Mouse (Mus musculus) left cerebral cortex, postnatal 10 days (tissue): ENCODE data around the gene Dmpk. TPM values are rescaled to one million over a fixed set of nuclear protein-coding genes. Genes with fewer than 3 reads are reported as not detected.
A peak's percentile ranks its signal among the peaks of the same experiment; 100 is the strongest.
"Not testable (repeated sequence)": the region's sequence is repeated elsewhere in the genome, so short reads cannot be mapped to it uniquely, and the experiment has no call there.

ENCODE experiments used
- DNase-seq, 2 experiments: peaks; one replicate each; pipeline ENCODE4 v3.0.0; 2021 to 2022; ENCODE audit warnings: low spot score in 2 of 2, mixed read lengths in 1 of 2; ENCODE audit errors: extremely low spot score in 1 of 2
- intact Hi-C: fragments of 180-260 bp; cut with DNase I; formaldehyde crosslinking; loops from one replicate; pipeline ENCODE4 v1.15.1; 2025
- total RNA-seq, 2 experiments: library from RNA; stranded (reverse); gene quantifications; 2 replicates each; pipeline ENCODE4 v1.2.3; 2021

Dmpk gene
- total RNA-seq: 10 to 100 TPM; 30.2 to 31.5 TPM

DNA sequence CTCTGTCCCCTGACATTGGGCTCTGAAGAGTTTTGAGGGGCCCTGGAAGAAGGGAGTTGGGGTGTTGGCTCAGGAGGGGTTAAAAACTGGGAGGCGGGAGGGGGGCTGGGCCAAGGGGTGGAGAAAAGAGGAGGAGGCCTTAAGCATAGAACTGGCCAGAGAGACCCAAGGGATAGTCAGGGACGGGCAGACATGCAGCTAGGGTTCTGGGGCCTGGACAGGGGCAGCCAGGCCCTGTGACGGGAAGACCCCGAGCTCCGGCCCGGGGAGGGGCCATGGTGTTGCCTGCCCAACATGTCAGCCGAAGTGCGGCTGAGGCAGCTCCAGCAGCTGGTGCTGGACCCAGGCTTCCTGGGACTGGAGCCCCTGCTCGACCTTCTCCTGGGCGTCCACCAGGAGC lies at the start of gene Dmpk:
Gene Dmpk, plus strand, starts transcription at position 149 of the 400 bp plus-strand sequence.
- no peak for DNase-seq
- intact Hi-C loops: no loop called here

DNA sequence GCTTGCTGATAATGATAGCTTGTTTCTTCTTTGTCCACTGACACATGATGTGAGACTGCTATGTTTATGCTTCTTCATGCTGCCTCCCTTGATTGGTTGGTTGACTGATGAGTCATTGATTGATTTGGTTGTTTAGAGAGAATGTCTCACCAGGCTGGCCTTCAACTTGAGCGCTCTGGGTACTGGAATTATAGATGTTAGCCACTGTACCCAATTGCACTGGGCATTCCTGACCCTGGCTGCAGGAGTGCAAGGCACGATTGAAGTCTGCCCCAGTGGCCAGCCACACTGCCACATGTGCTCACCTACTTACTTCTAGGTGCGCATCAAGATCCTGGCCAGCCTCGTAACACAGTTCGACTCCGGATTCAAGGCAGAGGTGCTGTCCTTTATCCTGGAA lies 39.0 kb upstream of the Dmpk start:
- no peak for DNase-seq
- intact Hi-C loops: no loop called here

DNA sequence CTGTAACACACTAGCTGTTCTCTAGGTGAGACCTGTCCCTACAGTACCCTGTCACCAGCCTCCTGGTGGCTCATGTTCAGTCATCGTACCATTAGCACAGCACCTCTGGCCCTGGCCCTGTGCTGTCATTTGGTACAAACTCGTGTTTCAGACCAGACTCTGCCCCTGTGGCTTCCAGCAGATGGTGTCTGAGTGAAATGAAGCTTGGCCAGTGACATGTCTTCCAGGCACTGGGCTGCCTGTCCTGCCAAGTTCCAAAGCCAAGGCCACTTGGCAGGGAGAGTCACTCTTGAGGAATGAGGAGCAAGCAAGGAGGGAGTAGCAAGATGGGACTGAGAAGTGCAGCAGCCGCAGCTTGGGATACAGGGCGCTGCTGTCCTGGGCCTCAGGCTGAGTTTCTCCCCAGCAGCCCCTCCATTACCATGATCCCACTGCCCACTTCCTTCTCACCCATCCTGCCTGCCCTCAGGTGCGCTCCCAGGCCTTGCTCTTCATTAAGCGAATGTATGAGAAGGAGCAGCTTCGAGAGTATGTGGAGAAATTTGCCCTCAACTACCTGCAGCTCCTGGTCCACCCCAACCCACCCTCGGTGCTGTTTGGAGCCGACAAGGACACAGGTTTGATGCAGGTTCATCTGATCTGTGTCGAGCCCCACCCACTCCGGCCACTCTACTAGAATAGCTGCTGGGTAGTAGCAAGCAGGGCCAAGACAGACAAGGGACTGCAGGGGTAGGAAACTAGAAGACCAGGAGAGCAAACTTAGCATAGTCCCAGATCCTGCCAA lies 37.2 kb upstream of the Dmpk start:
- DNase-seq: no peak

DNA sequence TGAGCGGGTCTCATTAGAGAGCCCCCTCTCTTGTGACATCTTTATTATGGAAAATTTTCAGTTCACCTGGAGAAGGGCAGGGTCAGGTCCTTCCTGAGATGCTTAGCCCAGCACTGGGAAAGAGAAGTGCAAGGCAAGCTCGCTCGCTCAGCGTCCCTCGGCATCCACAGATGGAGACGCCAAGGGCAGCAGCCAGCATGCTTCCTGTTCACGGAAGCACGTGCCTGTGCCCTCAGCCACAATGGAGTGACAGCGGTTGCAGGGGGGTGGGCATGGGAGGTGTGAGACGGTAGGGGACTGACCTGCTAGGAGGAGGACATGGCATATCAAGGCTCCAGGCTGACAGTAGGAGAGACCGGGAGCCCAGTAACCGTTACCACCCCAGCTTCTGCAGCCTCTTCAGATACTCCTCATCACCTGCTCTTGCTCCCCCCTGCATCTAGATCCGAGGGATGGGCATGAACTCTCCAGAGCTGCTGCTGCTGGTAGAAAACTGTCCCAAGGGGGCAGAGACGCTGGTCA lies 35.6 kb upstream of the Dmpk start:
- no peak for DNase-seq
- intact Hi-C loops: no loop called here

More for the DNA sequence above, 37.2 kb upstream of the Dmpk start:
- intact Hi-C loops: no loop called here

DNA sequence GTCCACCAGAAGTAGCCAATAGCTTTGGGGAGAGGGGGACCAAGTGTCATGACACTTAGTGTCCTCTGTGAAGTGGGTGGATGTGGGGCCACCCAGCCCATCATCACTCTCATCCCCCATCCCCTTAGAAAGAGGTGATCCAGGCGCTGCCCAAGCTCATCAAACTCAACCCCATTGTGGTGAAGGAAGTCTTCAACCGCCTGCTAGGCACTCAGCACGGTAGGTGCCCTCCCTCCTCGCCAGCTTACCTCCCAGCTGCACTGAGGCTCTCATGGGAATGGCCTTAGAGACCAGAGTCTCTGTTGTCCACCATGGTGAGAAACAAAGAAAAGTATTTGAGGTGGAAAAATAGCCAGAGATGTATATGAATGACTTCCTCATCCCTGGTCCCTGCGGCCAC lies 34.4 kb upstream of the Dmpk start:
- intact Hi-C loops: no loop called here
- no peak for DNase-seq

DNA sequence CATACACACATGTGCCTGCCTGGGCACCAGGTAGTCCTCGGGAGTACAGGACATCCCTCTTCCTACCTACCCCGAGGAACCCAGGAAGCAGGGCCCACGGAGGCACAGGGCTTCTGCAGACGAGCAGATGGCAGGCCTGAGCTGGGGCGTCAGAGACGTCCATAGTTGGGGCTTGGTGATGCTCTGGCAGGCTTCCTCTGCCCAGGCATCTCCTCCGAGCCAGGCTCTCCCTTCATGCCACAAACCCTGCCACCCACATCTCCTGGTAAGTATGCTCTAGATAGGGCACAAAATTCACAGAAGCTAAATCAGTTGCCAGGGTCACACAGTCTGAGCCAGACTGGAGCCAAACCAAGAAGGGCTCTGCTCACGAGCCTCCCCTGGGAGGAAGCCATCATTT lies 33.5 kb upstream of the Dmpk start:
- intact Hi-C loops: no loop called here
- DNase-seq: no peak

DNA sequence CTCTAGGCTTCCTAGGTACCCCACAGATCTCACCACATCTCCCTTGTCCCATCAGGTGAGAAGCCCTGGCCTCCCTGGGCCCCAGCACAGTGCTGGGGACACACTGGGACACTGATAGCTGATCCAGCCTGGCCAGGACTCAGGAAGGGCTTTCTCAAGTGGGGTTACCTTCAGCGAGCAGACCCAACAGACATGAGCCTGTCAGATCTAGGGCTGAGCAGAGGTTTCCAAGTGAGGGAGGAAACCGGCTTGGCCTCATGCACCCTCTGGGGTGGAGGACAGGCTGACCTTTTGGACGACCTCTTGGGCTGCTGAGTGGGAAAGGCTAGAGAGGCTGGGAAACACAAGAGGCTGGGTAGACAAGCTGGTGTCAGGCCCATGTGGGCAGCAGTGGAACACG lies 32.5 kb upstream of the Dmpk start:
- intact Hi-C loops: no loop called here
- no peak for DNase-seq

DNA sequence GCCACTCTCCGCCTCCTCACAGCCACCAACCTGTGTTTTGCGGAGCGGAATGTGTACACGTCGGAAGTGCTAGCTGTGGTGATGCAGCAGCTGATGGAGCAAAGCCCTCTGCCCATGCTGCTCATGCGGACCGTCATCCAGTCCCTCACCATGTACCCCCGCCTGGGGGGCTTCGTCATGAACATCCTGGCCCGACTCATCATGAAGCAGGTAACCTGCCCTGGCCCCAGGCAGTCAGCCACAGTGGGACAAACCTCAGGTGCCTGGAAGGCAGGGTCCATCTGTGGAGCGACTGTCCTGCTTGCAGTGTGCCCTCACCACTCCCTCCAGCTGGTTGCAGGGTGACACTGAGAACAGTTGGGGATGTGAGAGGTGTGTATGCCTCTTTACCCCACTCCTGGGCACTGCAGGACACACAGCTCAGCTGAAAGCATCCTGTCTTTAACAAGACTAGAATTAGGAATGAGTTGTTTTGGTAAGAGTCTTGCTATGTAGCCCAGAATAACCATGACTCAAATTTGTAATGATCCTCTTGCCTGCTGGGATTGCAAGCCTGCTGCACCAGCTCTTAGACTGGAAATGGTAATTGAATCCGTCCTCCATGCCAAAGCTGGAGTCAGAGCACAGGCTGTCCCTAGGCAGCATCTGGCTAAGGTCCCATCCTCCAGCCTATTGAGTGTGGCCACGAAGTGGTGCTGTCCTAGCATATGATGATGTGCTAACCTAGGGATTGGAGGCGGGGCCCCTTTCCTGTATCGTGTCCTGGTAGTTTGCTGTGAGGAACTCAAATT lies 31.1 kb upstream of the Dmpk start:
- intact Hi-C loops: no loop called here

DNA sequence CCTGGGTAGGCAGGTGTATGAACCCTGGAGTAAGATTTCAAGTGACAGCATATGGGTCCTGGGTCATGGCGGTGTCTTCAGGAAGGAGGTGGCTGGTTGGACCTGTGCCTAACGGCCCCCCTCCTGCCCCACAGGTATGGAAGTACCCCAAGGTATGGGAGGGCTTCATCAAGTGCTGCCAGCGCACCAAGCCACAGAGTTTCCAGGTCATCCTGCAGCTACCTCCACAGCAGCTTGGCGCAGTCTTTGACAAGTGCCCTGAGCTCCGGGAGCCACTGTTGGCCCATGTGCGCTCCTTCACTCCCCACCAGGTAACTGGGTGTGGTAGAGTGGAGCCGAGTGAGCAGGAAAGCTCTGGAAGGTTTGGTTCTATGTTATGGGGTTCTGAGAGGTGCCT lies 30.5 kb upstream of the Dmpk start:
- no peak for DNase-seq
- intact Hi-C loops: no loop called here

More for the DNA sequence above, 31.1 kb upstream of the Dmpk start:
- peak; percentile 58 to 62 for DNase-seq

DNA sequence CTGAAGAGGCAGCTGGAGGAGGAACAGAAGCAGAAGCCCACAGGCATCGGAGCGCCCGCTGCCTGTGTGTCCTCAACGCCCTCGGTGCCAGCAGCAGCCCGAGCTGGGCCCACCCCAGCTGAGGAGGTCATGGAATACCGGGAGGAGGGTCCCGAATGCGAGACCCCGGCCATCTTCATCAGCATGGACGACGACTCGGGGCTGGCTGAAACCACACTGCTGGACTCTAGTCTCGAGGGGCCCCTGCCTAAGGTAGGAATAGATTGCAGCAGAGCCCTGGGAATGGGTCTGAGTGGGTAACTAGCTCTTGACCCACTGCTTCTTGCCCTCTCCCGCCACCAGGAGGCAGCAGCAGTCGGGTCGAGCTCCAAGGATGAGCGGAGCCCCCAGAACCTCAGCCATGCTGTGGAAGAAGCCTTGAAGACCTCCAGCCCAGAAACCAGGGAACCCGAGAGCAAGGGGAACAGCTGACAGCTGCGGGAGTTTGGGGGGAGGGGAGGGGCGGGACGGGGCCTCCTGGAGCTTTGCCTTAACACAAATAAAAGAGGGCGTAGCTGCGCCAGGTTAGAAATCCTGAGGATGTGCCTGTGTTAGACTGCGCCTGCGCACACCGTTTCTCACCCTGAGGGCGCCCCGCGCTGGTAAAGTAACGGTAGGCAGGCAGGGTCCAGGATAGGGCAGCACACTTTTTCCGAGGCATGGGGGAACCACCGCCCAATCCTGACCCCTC lies 29.4 kb upstream of the Dmpk start, which contains the start of gene Rsph6a:
Gene Rsph6a, plus strand, starts transcription at position 644 of the 730 bp plus-strand sequence.
- intact Hi-C loops: no loop called here
- DNase-seq: peak in 1 of 2 experiments; percentile 73

DNA sequence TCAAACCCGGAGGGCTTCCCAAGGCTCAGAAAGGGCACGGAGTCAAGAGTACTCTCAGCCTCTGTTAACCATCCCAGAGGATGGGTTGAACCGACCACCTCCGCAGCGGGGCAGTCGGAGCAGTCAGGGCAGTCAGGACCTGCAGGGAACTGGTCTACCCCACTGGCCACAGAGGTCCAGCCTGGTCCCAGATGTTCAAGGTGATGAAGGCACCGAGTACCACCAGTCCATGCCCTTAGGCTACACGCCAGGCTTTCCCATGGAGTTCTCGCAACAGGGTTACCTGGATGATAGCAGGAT lies 28.9 kb upstream of the Dmpk start:
- no peak for DNase-seq
- intact Hi-C loops: no loop called here

DNA sequence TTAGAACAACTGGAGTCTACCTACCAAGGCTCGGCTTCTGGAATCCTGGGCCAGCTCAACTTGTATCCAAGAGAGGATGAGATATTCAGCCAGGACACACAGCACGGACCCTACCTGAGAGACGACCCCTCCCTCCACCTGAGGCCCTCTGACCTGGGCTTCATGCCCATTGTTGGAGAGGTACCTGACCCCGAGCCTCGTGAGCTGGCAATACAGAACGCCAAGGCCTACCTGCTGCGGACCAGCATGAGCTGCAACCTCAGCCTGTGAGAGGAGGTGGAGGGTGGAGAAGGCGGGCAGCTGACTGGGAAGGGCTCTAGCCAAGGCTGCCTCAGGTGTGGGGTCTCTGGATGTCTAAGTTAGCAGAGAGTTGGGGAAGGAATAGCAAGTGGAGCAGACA lies 28.5 kb upstream of the Dmpk start:
- intact Hi-C loops: no loop called here
- DNase-seq: no peak

DNA sequence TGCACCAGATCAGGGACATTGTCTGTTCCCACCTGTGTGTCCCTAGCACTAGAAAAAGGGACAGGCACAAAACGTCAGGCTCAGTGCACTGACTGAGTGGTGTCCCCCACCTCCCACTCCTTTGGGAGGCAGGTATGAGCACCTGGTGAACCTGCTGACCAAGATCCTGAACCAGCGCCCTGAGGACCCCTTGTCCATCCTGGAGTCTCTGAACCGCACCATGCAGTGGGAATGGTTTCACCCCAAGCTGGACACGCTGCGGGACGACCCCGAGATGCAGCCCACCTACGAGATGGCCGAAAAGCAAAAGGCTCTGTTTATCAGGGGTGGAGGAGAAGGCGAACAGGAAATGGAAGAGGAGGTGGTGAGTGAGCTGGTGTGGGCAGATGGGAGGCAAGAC lies 26.2 kb upstream of the Dmpk start:
- intact Hi-C loops: no loop called here
- no peak for DNase-seq

DNA sequence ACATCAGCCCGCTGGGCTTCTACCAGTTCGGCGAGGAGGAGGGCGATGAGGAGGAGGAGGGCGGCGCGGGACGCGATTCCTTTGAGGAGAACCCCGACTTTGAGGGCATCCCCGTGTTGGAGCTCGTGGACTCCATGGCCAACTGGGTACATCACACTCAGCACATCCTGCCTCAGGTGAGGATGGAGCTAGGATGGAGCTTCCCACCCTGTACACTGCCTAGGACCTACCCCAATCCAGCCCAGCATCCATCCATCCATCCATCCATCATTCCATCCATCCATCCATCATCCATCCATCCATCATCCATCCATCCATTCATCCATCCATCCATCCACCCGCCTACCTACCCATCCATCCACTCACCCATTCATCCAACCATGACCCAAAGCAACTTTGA lies 17.8 kb upstream of the Dmpk start:
- intact Hi-C loops: loop anchor here (5.0 to 10.0 kb wide), 2 partner anchors 41 to 149 kb away; partner anchors contain the start of gene Gpr4
- no peak for DNase-seq

DNA sequence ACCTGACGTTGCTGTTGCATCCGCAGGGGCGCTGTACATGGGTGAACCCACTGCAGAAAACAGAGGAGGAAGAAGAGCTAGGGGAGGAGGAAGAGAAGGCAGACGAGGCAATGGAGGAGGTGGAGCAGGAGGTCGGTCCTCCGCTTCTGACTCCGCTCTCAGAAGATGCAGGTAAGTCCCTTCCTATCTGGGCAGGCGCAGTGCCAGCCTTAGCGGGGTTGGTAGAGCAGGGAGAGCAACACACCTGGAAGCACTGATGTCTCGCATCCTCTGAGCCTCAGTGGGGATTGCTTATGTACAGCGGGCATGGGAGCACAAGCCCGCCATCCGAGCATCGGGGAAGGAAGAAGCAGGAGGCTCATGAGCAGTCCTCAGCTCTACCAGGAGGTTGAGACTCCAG lies 16.6 kb upstream of the Dmpk start:
- intact Hi-C loops: loop anchor here (5.0 to 10.0 kb wide), 2 partner anchors 40 to 148 kb away; partner anchors contain the start of gene Gpr4
- DNase-seq: peak in 1 of 2 experiments; percentile 43

DNA sequence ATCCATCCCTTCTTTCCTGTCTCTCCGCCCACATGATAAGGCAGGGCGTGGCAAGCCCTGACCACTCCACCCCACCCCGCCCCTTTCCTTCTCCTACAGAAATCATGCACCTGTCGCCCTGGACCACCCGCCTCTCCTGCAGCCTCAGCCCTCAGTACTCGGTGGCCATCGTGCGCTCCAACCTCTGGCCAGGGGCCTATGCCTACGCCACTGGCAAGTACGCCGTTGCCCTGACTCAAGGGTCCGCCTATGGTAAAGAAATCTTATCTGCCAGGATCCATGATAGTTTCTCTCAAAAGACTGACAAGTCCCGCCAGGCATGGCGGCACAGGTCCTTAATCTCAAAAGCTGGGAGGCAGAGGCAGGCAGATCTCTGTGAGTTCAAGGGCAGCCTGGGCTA lies 15.7 kb upstream of the Dmpk start:
- intact Hi-C loops: loop anchor here (5.0 to 10.0 kb wide), 2 partner anchors 39 to 147 kb away; partner anchors contain the start of gene Gpr4
- DNase-seq: peak in 1 of 2 experiments; percentile 48

DNA sequence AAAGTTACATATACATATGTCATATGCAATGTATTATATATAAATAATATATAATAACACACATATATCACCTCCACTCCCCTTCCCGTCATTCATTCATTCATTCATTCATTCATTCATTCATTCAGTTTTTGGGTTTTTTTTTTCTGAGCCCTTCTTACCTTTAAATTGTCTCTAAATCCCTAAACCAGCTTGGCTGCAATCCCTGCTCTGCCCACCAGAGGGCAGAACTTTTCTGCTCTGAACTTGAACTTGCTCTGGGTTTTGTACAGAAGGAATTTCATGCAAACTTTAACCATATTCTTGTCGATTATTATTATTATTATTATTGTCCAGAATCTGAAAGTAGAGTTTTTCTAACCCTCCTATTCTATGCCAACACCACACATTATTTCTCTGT lies 14.9 kb upstream of the Dmpk start:
- intact Hi-C loops: loop anchor here (5.0 to 10.0 kb wide), 2 partner anchors 39 to 146 kb away; partner anchors contain the start of gene Gpr4
- peak in 1 of 2 experiments; percentile 57 for DNase-seq

DNA sequence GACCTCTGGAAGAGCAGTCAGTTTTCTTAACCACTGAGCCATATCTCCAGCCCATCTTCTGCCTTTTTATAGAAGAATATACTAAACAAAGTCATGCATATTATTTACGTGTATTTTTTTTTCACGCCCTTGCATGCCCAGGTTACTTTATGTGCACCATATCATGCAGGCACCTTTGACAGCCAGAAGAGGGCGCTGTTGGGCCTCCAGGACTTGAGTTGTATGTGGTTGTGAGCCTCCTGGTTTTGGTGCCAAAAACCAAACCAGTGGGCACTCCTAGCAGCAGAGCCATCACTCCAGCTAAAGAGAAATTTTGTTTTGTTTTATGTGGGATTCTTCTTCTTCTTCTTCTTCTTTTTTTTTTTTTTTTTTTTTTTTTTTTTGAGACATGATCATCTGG lies 14.1 kb upstream of the Dmpk start:
- intact Hi-C loops: loop anchor here (5.0 to 10.0 kb wide), 2 partner anchors 38 to 145 kb away; partner anchors contain the start of gene Gpr4

DNA sequence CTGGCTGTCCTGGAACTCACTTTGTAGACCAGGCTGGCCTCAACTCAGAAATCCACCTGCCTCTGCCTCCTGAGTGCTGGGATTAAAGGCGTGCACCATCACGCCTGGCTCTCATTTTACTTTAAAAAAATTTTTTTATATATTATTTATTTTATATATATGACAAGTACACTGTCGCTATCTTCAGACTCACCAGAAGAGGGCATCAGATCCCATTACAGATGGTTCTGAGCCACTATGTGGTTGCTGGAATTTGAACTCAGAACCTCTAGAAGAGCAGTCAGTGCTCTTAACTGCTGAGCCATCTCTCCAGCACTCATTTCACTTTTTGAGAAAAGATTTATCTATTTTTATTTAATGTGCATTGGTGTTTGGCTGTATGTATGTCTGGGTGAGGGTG lies 12.6 kb upstream of the Dmpk start:
- intact Hi-C loops: loop anchor here (5.0 kb wide), 1 partner anchor 39 kb away; no protein-coding TSS in a partner anchor

More for the DNA sequence above, 14.1 kb upstream of the Dmpk start:
- peak in 1 of 2 experiments; percentile 33 for DNase-seq

More for the DNA sequence above, 12.6 kb upstream of the Dmpk start:
- not testable (repeated sequence) for DNase-seq
